19 mouse cellular contexts compared by ENCODE assay signal in the genomic region with DNA sequence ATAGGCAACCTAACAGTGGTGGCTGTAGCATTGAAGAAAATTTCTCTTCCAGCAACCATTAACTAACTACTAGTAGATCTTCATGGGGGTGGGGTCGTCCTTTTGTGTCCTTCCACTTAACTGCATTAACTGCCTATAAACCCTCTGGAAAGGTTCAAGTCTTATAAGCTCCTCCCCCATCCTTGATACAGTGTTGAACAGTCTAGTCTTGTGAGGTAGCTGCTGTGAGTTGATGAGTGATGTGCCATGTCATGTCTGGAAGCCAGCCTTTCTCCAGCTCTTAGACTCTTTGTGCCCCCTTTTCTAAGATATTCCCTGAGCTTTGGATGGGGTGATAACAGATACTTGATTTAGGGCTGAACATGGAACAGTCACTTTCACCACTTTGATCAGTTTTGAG.
"Had no signal": no experiment of that assay in that cellular context is flagged by ENCODE, and none has a peak within 500 bp of the region (broad histone marks: within the 10 kb centered on the region; RNA-seq: fewer than 3 reads in every experiment).

No protein-coding gene starts in this region.

- H3K4me3 ChIP-seq: limb, embryonic 12.5 days; limb, embryonic 15.5 days; midbrain, embryonic 12.5 days; midbrain, embryonic 15.5 days; neural tube, embryonic 12.5 days; neural tube, embryonic 15.5 days had no signal

- DNase-seq: kidney, postnatal 25 days; layer of hippocampus, postnatal 36 days; left cerebral cortex, postnatal 4 days; lung, adult 2 months; lung, postnatal 14 days; lung, postnatal 4 days; retina, postnatal 1 day; right cerebral cortex, postnatal 25 days; spleen, adult 18-20 months; thymus, adult 18-20 months; thymus, postnatal 36 days had no signal

- H3K36me3 ChIP-seq: limb, embryonic 12.5 days; limb, embryonic 15.5 days; midbrain, embryonic 12.5 days; midbrain, embryonic 15.5 days; neural tube, embryonic 12.5 days; neural tube, embryonic 15.5 days had no signal

- H3K27me3 ChIP-seq: limb, embryonic 12.5 days; limb, embryonic 15.5 days; midbrain, embryonic 12.5 days; midbrain, embryonic 15.5 days; neural tube, embryonic 12.5 days; neural tube, embryonic 15.5 days had no signal

- H3K4me2 ChIP-seq: limb, embryonic 12.5 days; limb, embryonic 15.5 days; liver, embryonic 11.5 days; midbrain, embryonic 12.5 days; midbrain, embryonic 15.5 days; neural tube, embryonic 12.5 days; neural tube, embryonic 15.5 days had no signal

- ATAC-seq: intestine, embryonic 16.5 days; midbrain, embryonic 15.5 days had no signal

- H3K9me3 ChIP-seq: limb, embryonic 12.5 days; limb, embryonic 15.5 days; midbrain, embryonic 12.5 days; midbrain, embryonic 15.5 days; neural tube, embryonic 12.5 days; neural tube, embryonic 15.5 days had no signal

- H3K9ac ChIP-seq: limb, embryonic 12.5 days; limb, embryonic 15.5 days; midbrain, embryonic 12.5 days; midbrain, embryonic 15.5 days; neural tube, embryonic 12.5 days; neural tube, embryonic 15.5 days had no signal

- H3K27ac ChIP-seq: limb, embryonic 12.5 days; limb, embryonic 15.5 days; midbrain, embryonic 12.5 days; midbrain, embryonic 15.5 days; neural tube, embryonic 12.5 days; neural tube, embryonic 15.5 days had no signal
